Mouse (Mus musculus) heart, embryonic 16.5 days (tissue): Measurements from ENCODE around the gene Mgmt. TPM values are rescaled to one million over a fixed set of nuclear protein-coding genes. Genes with fewer than 3 reads are reported as not detected.

Experiments
- ATAC-seq: fragments of 200-750 bp; cut with Nextera tagmentation; replicated peaks from 2 replicates; pipeline ENCODE4 v1.8.0; 2017; ENCODE audit warnings: moderate number of reproducible peaks; ENCODE audit not compliant: insufficient read depth, low FRiP score; ENCODE audit errors: extremely low read depth
- H3K27ac ChIP-seq: fragments of 300-500 bp; sonication (generic); 2 replicates; pipeline ENCODE4 v1.5.1; 2014; ENCODE audit warnings: mild to moderate bottlenecking, low read length, control low read depth, moderate library complexity
- H3K27me3 ChIP-seq: fragments of 300-500 bp; sonication (generic); 2 replicates; pipeline ENCODE4 v1.6.1; 2014; ENCODE audit warnings: low read length, mixed read lengths; ENCODE audit not compliant: control insufficient read depth, insufficient read depth
- H3K36me3 ChIP-seq: fragments of 300-500 bp; sonication (generic); 2 replicates; pipeline ENCODE4 v1.6.1; 2014; ENCODE audit not compliant: control insufficient read depth, insufficient read depth
- H3K4me1 ChIP-seq: fragments of 300-500 bp; sonication (generic); 2 replicates; pipeline ENCODE4 v1.6.1; 2014; ENCODE audit warnings: low read length, mixed read lengths; ENCODE audit not compliant: control insufficient read depth, insufficient read depth
- H3K4me2 ChIP-seq: fragments of 300-500 bp; sonication (generic); 2 replicates; pipeline ENCODE4 v1.6.1; 2014; ENCODE audit warnings: low read depth, mild to moderate bottlenecking, control low read depth, low read length
- H3K4me3 ChIP-seq: fragments of 300-500 bp; sonication (generic); 2 replicates; pipeline ENCODE4 v1.5.1; 2014; ENCODE audit warnings: mild to moderate bottlenecking, control low read depth, low read length
- H3K9ac ChIP-seq: fragments of 300-500 bp; sonication (generic); 2 replicates; pipeline ENCODE4 v1.6.1; 2014; ENCODE audit warnings: low read length, control low read depth
- H3K9me3 ChIP-seq: fragments of 300-500 bp; sonication (generic); replicated peaks from 2 replicates; pipeline ENCODE4 v1.6.1; 2016; ENCODE audit warnings: low read length; ENCODE audit not compliant: control insufficient read depth
- WGBS: fragments of 180-500 bp; shearing (Covaris S2); extraction: QIAGEN DNeasy Blood & Tissue Kit; methylation state at CpG from one replicate; pipeline ENCODE4 v1.1.7; 2014; 5-methylcytosine and 5-hydroxymethylcytosine counted together
- polyA plus RNA-seq: library from polyadenylated mRNA; unstranded; fragments of >200 nt; fragmentation: Nextera tagmentation; extraction: Ambion mirVana; gene quantifications from 2 replicates; pipeline ENCODE4 v1.2.1, GENCODE M21; 2015

Mgmt gene
- polyA plus RNA-seq, 1 experiment from 2014 or later = 7.7 TPM

- H3K4me2 ChIP-seq = peak overlapping the region; percentile 52
- peaks cover 4% of the 10 kb centered on the region; the same call in 1 of the 2 replicates for H3K9me3 ChIP-seq
- peaks cover 11% of the 10 kb centered on the region; the same call in 1 of the 2 replicates for H3K4me1 ChIP-seq
- no peaks in the 10 kb centered on the region for H3K36me3 ChIP-seq
- peak overlapping the region; percentile 64; the same call in 1 of the 2 replicates for H3K27ac ChIP-seq
- 28% methylated on average over 18 of the region's 18 CpGs for WGBS
- peak overlapping the region; percentile 23 for H3K4me3 ChIP-seq
- H3K9ac ChIP-seq = no peak overlapping the region
- peak; percentile 72 for ATAC-seq
- H3K27me3 ChIP-seq = no peaks in the 10 kb centered on the region; the same call in 1 of the 2 replicates
Observed at GRCm38 (mm10) chr7:136924610-136925260, 30.3 kb downstream of the Mgmt start.

DNA sequence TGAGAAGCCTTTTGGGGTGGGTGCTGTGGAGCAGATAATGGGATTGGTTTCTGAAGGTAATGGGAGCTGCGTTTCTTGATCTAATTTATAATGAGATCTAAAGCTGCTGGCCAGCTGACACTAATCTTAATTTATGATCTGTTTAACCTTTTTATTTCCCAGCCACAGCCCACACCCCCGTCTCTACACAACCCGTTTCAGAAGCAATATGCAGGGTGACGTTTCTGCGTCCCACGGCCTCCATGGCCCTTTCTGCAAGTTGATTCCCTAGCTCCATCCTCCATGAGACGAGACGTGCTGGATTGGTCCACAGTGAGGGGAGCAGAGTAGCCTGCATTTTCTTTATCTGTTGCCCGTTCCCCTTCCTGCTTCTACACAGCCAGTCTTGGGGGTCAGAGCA is 31.8 kb downstream of the Mgmt start:
- 83% methylated on average over 9 of the region's 9 CpGs for WGBS
- peaks cover 15% of the 10 kb centered on the region for H3K4me1 ChIP-seq
- ATAC-seq = no peak
- H3K4me2 ChIP-seq = no peak overlapping the region
- H3K27ac ChIP-seq = no peak overlapping the region
- no peak overlapping the region for H3K9ac ChIP-seq
- H3K27me3 ChIP-seq = no peaks in the 10 kb centered on the region; the same call in 1 of the 2 replicates
- no peaks in the 10 kb centered on the region for H3K36me3 ChIP-seq
- no peak overlapping the region for H3K4me3 ChIP-seq
- H3K9me3 ChIP-seq = peaks cover 4% of the 10 kb centered on the region; the same call in 1 of the 2 replicates

DNA sequence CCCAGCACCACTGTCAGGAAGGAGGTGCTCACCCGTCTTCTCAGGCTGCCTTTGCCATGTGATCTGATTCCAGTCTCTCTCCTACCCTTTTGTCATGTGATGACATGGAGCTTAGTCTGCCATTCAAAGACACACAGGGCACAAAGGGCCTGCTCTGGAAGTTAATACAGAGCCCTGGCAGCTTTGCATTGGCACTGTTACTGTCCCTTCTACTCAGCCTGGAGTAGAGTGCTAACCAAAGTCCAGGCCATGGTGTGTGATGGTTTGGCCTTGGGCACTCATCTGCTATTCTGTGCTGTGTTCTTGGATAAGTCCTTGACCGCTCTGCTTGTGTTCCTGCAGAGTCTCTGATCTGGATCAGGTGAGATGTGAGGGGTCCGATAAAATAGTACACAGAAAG is 36.0 kb downstream of the Mgmt start:
- no peak overlapping the region for H3K27ac ChIP-seq
- H3K36me3 ChIP-seq = no peaks in the 10 kb centered on the region
- 79% methylated on average over 3 of the region's 3 CpGs for WGBS
- no peaks in the 10 kb centered on the region for H3K9me3 ChIP-seq
- no peak overlapping the region for H3K4me2 ChIP-seq
- no peak overlapping the region for H3K4me3 ChIP-seq
- no peaks in the 10 kb centered on the region; the same call in 1 of the 2 replicates for H3K27me3 ChIP-seq
- ATAC-seq = no peak
- peaks cover 5% of the 10 kb centered on the region for H3K4me1 ChIP-seq
- no peak overlapping the region for H3K9ac ChIP-seq

DNA sequence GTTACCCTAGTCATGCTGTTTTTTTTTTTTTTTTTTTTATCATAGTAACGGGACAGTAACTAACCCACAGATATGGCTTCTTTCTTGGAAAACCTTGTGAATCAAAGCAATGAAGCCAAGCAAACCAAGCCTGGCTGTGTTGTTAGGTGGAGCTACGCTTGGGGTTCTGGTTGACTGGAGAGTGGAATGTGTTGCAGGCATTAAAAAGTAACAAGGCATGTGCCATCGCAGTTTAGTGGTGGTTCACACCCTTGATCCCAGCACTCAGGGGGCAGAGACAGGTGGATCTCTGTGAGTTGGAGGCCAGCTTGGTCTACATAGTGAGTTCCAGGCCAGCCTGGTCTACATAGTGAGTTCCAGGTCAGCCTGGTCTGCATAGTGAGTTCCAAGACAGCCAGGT is 39.0 kb downstream of the Mgmt start:
- Histone ChIP-seq H3K27me3 (no peaks in the 10 kb centered on the region), H3K4me3 (no peak overlapping the region), H3K36me3 (no peaks in the 10 kb centered on the region), H3K27ac (no peak overlapping the region), H3K4me2 (no peak overlapping the region), H3K9ac (no peak overlapping the region), H3K9me3 (0 out of 2 replicates have a peak, but pooled peaks cover 2% of the 10 kb centered on the region), H3K4me1 (peaks cover 5% of the 10 kb centered on the region)
- ATAC-seq = no peak
- WGBS = 84% methylated on average over 3 of the region's 3 CpGs

DNA sequence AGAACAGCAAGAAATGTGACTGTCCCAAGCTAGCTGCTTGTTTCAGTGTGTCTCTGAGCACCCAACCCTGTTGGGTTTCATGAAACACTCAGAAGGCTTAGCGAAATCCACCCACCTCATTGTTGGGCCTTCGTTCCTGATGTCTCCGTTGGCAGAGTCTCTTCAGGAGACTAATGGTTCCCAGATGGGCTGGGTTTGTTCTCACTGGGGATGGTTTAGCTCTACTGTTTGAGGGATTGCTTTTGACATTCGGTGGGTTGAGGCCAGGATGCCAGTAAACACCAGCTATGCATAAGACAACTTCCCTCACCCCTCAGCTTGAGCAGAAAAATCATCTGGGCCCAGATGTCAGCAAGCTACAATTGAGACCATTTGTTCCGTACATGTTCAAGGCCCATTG is 39.9 kb downstream of the Mgmt start:
- no peak for ATAC-seq
- WGBS = 84% methylated on average over 5 of the region's 5 CpGs

GRCm38 (mm10) chr7:136934784-136935183 is 40.4 kb downstream of the Mgmt start:
- peaks cover 3% of the 10 kb centered on the region for H3K4me1 ChIP-seq
- H3K27ac ChIP-seq = no peak overlapping the region
- 0 out of 2 replicates have a peak, but pooled peaks cover 2% of the 10 kb centered on the region for H3K9me3 ChIP-seq
- H3K27me3 ChIP-seq = no peaks in the 10 kb centered on the region
- H3K9ac ChIP-seq = no peak overlapping the region
- no peak overlapping the region for H3K4me3 ChIP-seq
- 81% methylated on average over 7 of the region's 7 CpGs for WGBS
- no peak overlapping the region for H3K4me2 ChIP-seq
- H3K36me3 ChIP-seq = no peaks in the 10 kb centered on the region
- no peak for ATAC-seq

More for the DNA sequence above, 39.9 kb downstream of the Mgmt start:
- Histone ChIP-seq H3K27me3 (no peaks in the 10 kb centered on the region), H3K4me3 (no peak overlapping the region), H3K27ac (no peak overlapping the region), H3K4me2 (no peak overlapping the region), H3K9me3 (0 out of 2 replicates have a peak, but pooled peaks cover 2% of the 10 kb centered on the region), H3K36me3 (no peaks in the 10 kb centered on the region), H3K4me1 (peaks cover 5% of the 10 kb centered on the region), H3K9ac (no peak overlapping the region)

DNA sequence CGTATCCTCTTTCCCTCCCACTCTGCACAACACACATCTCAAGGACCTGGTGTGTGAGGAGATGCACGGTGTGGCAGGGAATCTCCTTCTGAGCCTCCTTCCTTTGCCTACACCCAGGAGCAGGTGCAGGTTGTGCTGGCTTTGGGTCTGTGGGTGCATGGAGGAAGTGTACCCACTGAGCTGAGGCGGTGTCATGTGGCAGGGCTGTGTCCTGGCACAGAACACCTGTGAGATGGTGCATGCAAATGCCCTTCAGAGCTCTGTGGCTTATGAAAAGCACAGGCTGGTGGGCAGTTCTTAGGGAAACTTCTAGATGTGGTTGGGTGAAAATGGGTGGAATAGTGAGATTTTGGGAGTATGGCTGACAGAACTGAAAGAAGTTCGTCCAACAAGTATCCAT is 44.0 kb downstream of the Mgmt start:
- ATAC-seq = no peak
- H3K9ac ChIP-seq = no peak overlapping the region
- H3K4me1 ChIP-seq = no peaks in the 10 kb centered on the region
- H3K9me3 ChIP-seq = 0 out of 2 replicates have a peak, but pooled peaks cover 2% of the 10 kb centered on the region
- no peaks in the 10 kb centered on the region for H3K36me3 ChIP-seq
- H3K4me2 ChIP-seq = no peak overlapping the region
- no peak overlapping the region for H3K4me3 ChIP-seq
- H3K27ac ChIP-seq = no peak overlapping the region
- no peaks in the 10 kb centered on the region for H3K27me3 ChIP-seq
- whole genome bisulfite sequencing = 81% methylated on average over 4 of the region's 4 CpGs

DNA sequence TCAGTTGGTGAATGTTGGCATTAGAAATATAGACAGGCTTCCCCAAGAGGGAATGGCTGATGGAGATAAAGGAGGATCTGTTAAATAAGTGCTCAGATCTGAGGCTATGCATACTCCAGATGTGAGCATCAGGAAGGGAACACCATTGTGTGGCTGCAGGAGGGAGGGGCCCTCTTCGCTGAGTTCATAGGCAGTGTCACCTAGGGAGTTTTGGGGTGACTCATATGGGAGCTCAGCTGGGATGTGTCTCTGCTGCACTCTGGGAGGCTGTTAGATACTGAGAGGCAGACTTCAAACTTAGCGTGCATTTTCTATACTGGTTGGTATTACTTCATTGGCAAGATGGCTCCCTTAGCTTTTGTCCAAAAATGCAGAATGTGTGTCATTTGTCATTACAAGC is 48.0 kb downstream of the Mgmt start:
- ATAC-seq = no peak
- H3K27me3 ChIP-seq = no peaks in the 10 kb centered on the region
- H3K36me3 ChIP-seq = no peaks in the 10 kb centered on the region
- H3K27ac ChIP-seq = no peak overlapping the region
- H3K4me2 ChIP-seq = no peak overlapping the region
- H3K9me3 ChIP-seq = no peaks in the 10 kb centered on the region
- H3K9ac ChIP-seq = no peak overlapping the region
- H3K4me3 ChIP-seq = no peak overlapping the region
- 76% methylated on average over 2 of the region's 2 CpGs for WGBS
- H3K4me1 ChIP-seq = peaks cover 6% of the 10 kb centered on the region

- no peak for ATAC-seq
- Histone ChIP-seq H3K9me3 (no peaks in the 10 kb centered on the region), H3K9ac (no peak overlapping the region), H3K4me1 (peaks cover 6% of the 10 kb centered on the region), H3K27me3 (no peaks in the 10 kb centered on the region), H3K4me2 (no peak overlapping the region), H3K27ac (no peak overlapping the region), H3K4me3 (no peak overlapping the region), H3K36me3 (no peaks in the 10 kb centered on the region)
- WGBS = 81% methylated on average over 5 of the region's 5 CpGs
Observed at GRCm38 (mm10) chr7:136943886-136944285, 49.5 kb downstream of the Mgmt start.
